Mouse (Mus musculus) CH12.LX (cell line): ENCODE data around the gene Syna. TPM values are rescaled to one million over a fixed set of nuclear protein-coding genes. Genes with fewer than 3 reads are reported as not detected.

ENCODE experiments used
- DNase-seq: peaks from one replicate; pipeline ENCODE4 v3.0.0-alpha.2; 2013; ENCODE audit errors: extremely low read depth
- H3K27ac ChIP-seq: 2 replicates; pipeline ENCODE4 v1.5.1; 2012; ENCODE audit warnings: low read depth, mild to moderate bottlenecking, control low read depth, moderate library complexity; ENCODE audit not compliant: insufficient read depth
- H3K27me3 ChIP-seq: replicated peaks from 2 replicates; pipeline ENCODE3; 2012; ENCODE audit warnings: inconsistent platforms
- H3K36me3 ChIP-seq, 2 experiments: replicated peaks in 1 of 2; 2 replicates each; pipeline versions ENCODE3 to v1.6.1; 2012; ENCODE audit warnings: inconsistent platforms in 1 of 2, low read length in 1 of 2, mild to moderate bottlenecking in 1 of 2, mixed read lengths in 1 of 2, moderate library complexity in 1 of 2; ENCODE audit not compliant: control insufficient read depth in 1 of 2, insufficient read depth in 1 of 2
- H3K4me1 ChIP-seq, 2 experiments: 2 replicates each; pipeline ENCODE4 v1.6.1; 2012; ENCODE audit warnings: inconsistent platforms in 1 of 2, moderate library complexity in 1 of 2; ENCODE audit not compliant: insufficient read depth in 2 of 2, control insufficient read depth in 1 of 2
- H3K4me2 ChIP-seq: 2 replicates; pipeline ENCODE4 v1.6.1; 2012; ENCODE audit warnings: low read depth, mild to moderate bottlenecking, control low read depth; ENCODE audit not compliant: poor library complexity, insufficient read depth, severe bottlenecking
- H3K4me3 ChIP-seq, 3 experiments: fragments of 150-350 bp in 1 of 3; sonication (generic) in 1 of 3; replicated peaks in 1 of 3; 2 replicates each; pipeline versions ENCODE3 to v1.5.1; 2011 to 2012; ENCODE audit warnings: low read depth in 2 of 3, low read length in 2 of 3, mild to moderate bottlenecking in 2 of 3, moderate library complexity in 2 of 3, control low read depth in 1 of 3, improper control_type of control experiment in 1 of 3, inconsistent platforms in 1 of 3, mixed read lengths in 1 of 3; ENCODE audit not compliant: poor library complexity in 1 of 3
- H3K79me2 ChIP-seq: replicated peaks from 2 replicates; pipeline ENCODE4 v1.6.1; 2012; ENCODE audit warnings: mild to moderate bottlenecking, moderate library complexity; ENCODE audit not compliant: control insufficient read depth, poor library complexity, insufficient read depth, severe bottlenecking; ENCODE audit errors: extremely low read depth
- H3K9ac ChIP-seq: 2 replicates; pipeline ENCODE4 v1.6.1; 2012; ENCODE audit warnings: low read depth, mild to moderate bottlenecking, control low read depth, moderate library complexity; ENCODE audit not compliant: insufficient read depth
- H3K9me3 ChIP-seq: replicated peaks from 2 replicates; pipeline ENCODE3; 2012; ENCODE audit warnings: low read length, inconsistent platforms, mixed read lengths
- CHD1 ChIP-seq: IDR thresholded peaks from 2 replicates; pipeline ENCODE4 v1.6.1; 2012; ENCODE audit warnings: low read depth, low read length, improper control_type of control experiment, inconsistent platforms
- CHD2 ChIP-seq: IDR thresholded peaks from 2 replicates; pipeline ENCODE4 v1.6.1; 2011; ENCODE audit warnings: low read length, improper control_type of control experiment
- CTCF ChIP-seq, 2 experiments: IDR thresholded peaks in 1 of 2; conservative IDR thresholded peaks in 1 of 2; 2 replicates each; pipeline ENCODE4 v1.5.1; 2011 to 2012; ENCODE audit warnings: low read depth in 2 of 2, low read length in 2 of 2, improper control_type of control experiment in 1 of 2, inconsistent platforms in 1 of 2, mild to moderate bottlenecking in 1 of 2, moderate library complexity in 1 of 2
- E2F4 ChIP-seq: IDR thresholded peaks from 2 replicates; pipeline ENCODE4 v1.6.1; 2011; ENCODE audit warnings: low read depth, low read length, improper control_type of control experiment; ENCODE audit not compliant: insufficient replicate concordance
- ELF1 ChIP-seq: IDR thresholded peaks from 2 replicates; pipeline ENCODE4 v1.6.1; 2014; ENCODE audit warnings: low read depth, mild to moderate bottlenecking, inconsistent platforms, low read length, improper control_type of control experiment
- EP300 ChIP-seq: IDR thresholded peaks from 2 replicates; pipeline ENCODE4 v1.6.1; 2011; ENCODE audit warnings: low read length, improper control_type of control experiment
- ETS1 ChIP-seq: conservative IDR thresholded peaks from 2 replicates; pipeline ENCODE4 v1.6.1; 2012; ENCODE audit warnings: low read depth, mild to moderate bottlenecking, inconsistent platforms, low read length, improper control_type of control experiment, moderate library complexity
- HCFC1 ChIP-seq: IDR thresholded peaks from 2 replicates; pipeline ENCODE4 v1.6.1; 2012; ENCODE audit warnings: low read depth, mild to moderate bottlenecking, inconsistent platforms, low read length, improper control_type of control experiment
- JUN ChIP-seq: IDR thresholded peaks from 2 replicates; pipeline ENCODE4 v1.6.1; 2011; ENCODE audit warnings: low read depth, mild to moderate bottlenecking, low read length, improper control_type of control experiment, moderate library complexity; ENCODE audit not compliant: insufficient read depth
- MAFK ChIP-seq: IDR thresholded peaks from 2 replicates; pipeline ENCODE4 v1.6.1; 2011; ENCODE audit warnings: low read length, improper control_type of control experiment; ENCODE audit not compliant: insufficient replicate concordance
- MAX ChIP-seq: IDR thresholded peaks from 2 replicates; pipeline ENCODE4 v1.6.1; 2011; ENCODE audit warnings: low read length, improper control_type of control experiment
- MEF2A ChIP-seq: IDR thresholded peaks from 2 replicates; pipeline ENCODE4 v1.6.1; 2014; ENCODE audit warnings: low read depth, mild to moderate bottlenecking, inconsistent platforms, low read length, improper control_type of control experiment, borderline replicate concordance
- MXI1 ChIP-seq: IDR thresholded peaks from 2 replicates; pipeline ENCODE4 v1.6.1; 2011; ENCODE audit warnings: mild to moderate bottlenecking, low read depth, low read length, improper control_type of control experiment
- NELFE ChIP-seq: IDR thresholded peaks from 2 replicates; pipeline ENCODE4 v1.6.1; 2011; ENCODE audit warnings: low read depth, low read length, improper control_type of control experiment
- PAX5 ChIP-seq: IDR thresholded peaks from 2 replicates; pipeline ENCODE4 v1.6.1; 2012; ENCODE audit warnings: low read length, inconsistent platforms, mixed read lengths
- POLR2A ChIP-seq: IDR thresholded peaks from 2 replicates; pipeline ENCODE4 v1.6.1; 2011; ENCODE audit warnings: low read depth, mild to moderate bottlenecking, improper control_type of control experiment, low read length
- TBP ChIP-seq: conservative IDR thresholded peaks from 2 replicates; pipeline ENCODE4 v1.6.1; 2011; ENCODE audit warnings: low read depth, low read length, improper control_type of control experiment
- ZC3H11A ChIP-seq: IDR thresholded peaks from 2 replicates; pipeline ENCODE4 v1.6.1; 2012; ENCODE audit warnings: low read depth, mild to moderate bottlenecking, inconsistent platforms, low read length, improper control_type of control experiment
- ZKSCAN1 ChIP-seq: IDR thresholded peaks from 2 replicates; pipeline ENCODE4 v1.6.1; 2012; ENCODE audit warnings: low read depth, inconsistent platforms, low read length, improper control_type of control experiment, borderline replicate concordance
- ZNF384 ChIP-seq: IDR thresholded peaks from 2 replicates; pipeline ENCODE4 v1.6.1; 2012; ENCODE audit warnings: low read depth, low read length, improper control_type of control experiment, inconsistent platforms
- dilution Hi-C: fragments of 300-500 bp; cut with MboI; formaldehyde crosslinking; loops from 2 replicates; pipeline ENCODE4 v1.14.3; 2020; ENCODE audit warnings: low sequenced_read_pairs; ENCODE audit not compliant: extremely low pct_unique_long_range_greater_than_20kb, extremely low pct_ligation_motif_present
- in situ Hi-C: fragments of 300-500 bp; cut with MboI; formaldehyde crosslinking; loops from 3 replicates; pipeline ENCODE4 v1.14.3; 2019; ENCODE audit warnings: low sequenced_read_pairs, low pct_ligation_motif_present, low pct_unique_long_range_greater_than_20kb, mixed read lengths
- polyA plus RNA-seq: library from polyadenylated mRNA; unstranded; fragments of >175 nt; gene quantifications from 2 replicates; pipeline ENCODE4 v1.2.1, GENCODE M21; 2012; ENCODE audit warnings: low read depth; ENCODE audit not compliant: insufficient read length
- total RNA-seq, 2 experiments: library from RNA; depleted of rRNA; stranded (reverse); fragments of 300-350 nt in 1 of 2; fragments of >200 nt in 1 of 2; gene quantifications; 2 replicates each; pipeline ENCODE4 v1.2.3; 2012 to 2014

The Syna gene
- total and polyA plus RNA-seq, 3 experiments = 0.13 to 4.0 (median 0.13) TPM

DNA sequence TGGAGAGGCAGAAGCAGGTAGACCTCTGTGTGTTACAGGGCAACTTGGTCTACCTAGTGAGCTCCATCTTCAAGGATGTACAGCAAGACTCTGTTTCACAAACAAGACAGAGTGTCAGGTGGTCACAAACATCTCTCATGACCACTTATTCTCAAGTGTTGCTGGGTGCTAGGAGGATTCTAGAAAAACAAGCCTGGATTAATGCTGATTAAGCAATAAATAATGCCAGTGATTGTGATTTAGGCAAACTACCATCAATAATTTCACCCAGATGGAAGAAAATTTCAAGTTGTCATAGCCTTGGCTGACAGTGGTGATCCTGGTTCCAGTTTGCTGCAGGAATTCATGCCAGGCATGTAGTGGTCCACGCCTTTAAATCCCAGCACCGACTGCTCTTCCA, 4.3 kb upstream of the Syna start:
- no peaks in the 10 kb centered on the region for H3K9me3 ChIP-seq
- H3K9ac ChIP-seq = no peak overlapping the region
- no peak for TF ChIP-seq NELFE
- peak; percentile 88 for TF ChIP-seq MAFK
- TF ChIP-seq POLR2A = no peak
- no peaks in the 10 kb centered on the region for H3K79me2 ChIP-seq
- no peak for DNase-seq
- no peak overlapping the region for H3K4me2 ChIP-seq
- H3K36me3 ChIP-seq = peaks cover 0 to 2% of the 10 kb centered on the region in 2 experiments
- H3K4me1 ChIP-seq = peaks cover 8 to 41% of the 10 kb centered on the region in 2 experiments
- no peaks in the 10 kb centered on the region for H3K27me3 ChIP-seq
- in situ Hi-C loops (no loop called here), dilution Hi-C loops (no loop called here)
- no peak overlapping the region for H3K4me3 ChIP-seq
- no peak overlapping the region for H3K27ac ChIP-seq

DNA sequence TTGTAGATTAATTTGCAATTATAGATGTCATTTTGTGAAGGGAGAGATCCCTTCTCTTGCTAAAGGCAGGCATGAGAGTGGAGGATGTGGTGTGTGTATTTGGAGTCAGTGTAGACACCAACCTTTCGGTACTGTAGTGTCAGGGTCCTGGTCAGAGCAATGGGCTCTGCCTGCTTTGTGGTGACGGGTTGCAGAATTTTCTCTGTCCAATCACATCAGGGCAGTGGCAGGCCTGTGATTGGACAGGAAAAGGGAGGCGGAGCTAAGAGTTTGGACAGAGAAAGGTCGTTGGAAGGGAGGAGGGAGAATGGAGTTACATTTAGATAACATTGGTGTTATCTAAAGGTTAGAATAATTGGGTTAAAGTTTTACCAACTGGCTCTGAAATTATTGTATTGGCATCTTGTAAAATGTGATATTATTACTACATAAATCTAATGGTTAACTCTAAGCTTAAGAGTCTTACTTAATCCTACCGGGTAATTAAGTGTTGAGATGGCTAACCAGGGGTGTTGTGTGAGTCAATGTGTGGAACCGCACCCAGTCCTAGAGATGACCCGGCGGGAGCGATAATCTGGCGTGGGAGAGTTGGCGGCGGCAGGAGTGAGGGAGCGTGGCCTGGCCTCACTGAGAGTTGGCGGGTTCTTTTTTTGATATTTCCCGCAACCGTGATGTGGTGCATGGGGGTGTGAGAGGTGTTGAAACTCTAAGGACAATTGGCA, 640 bp upstream of the Syna start:
- H3K9ac ChIP-seq = no peak overlapping the region
- in situ Hi-C loops = no loop called here
- H3K9me3 ChIP-seq = no peaks in the 10 kb centered on the region
- H3K36me3 ChIP-seq = peaks cover 0 to 4% of the 10 kb centered on the region in 2 experiments
- H3K27me3 ChIP-seq = no peaks in the 10 kb centered on the region
- H3K4me1 ChIP-seq = peaks cover 0 to 4% of the 10 kb centered on the region in 2 experiments; a peak in 2 of 4 replicates
- TF ChIP-seq CHD1 (no peak), CTCF (conservative IDR thresholded peaks at IDR 0.05 in 1 of 2, IDR thresholded peaks at IDR 0.05 in 1 of 2; ENCODE audit: low read depth in 2 of 2, low read length in 2 of 2) (no peak), PAX5 (no peak), ZKSCAN1 (no peak), ETS1 (no peak), MEF2A (no peak), MXI1 (no peak), NELFE (no peak), ZNF384 (no peak), MAFK (no peak), JUN (no peak), EP300 (no peak), TBP (no peak), ZC3H11A (no peak), E2F4 (no peak), HCFC1 (no peak), MAX (no peak), CHD2 (no peak), ELF1 (no peak)
- DNase-seq = no peak
- H3K27ac ChIP-seq = no peak overlapping the region
- dilution Hi-C loops = no loop called here
- H3K79me2 ChIP-seq = no peaks in the 10 kb centered on the region
- no peak overlapping the region for H3K4me2 ChIP-seq
- no peak overlapping the region for H3K4me3 ChIP-seq
